22 mouse cellular contexts compared by ENCODE assay signal in genomic region chr2:125383273-125383641, GRCm38 (mm10).
"Had no signal": no experiment of that assay in that cellular context is flagged by ENCODE, and none has a peak within 500 bp of the region (broad histone marks: within the 10 kb centered on the region; RNA-seq: fewer than 3 reads in every experiment).

No protein-coding gene starts in this region.

- H3K4me1 ChIP-seq: limb, embryonic 10.5 days; limb, embryonic 13.5 days; liver, embryonic 12.5 days; liver, embryonic 15.5 days; midbrain, embryonic 12.5 days; midbrain, embryonic 15.5 days; neural tube, embryonic 12.5 days; neural tube, embryonic 15.5 days; stomach, embryonic 15.5 days had no signal

- H3K4me2 ChIP-seq: limb, embryonic 13.5 days; liver, embryonic 12.5 days; liver, embryonic 15.5 days; lung, embryonic 15.5 days; midbrain, embryonic 12.5 days; midbrain, embryonic 15.5 days; neural tube, embryonic 12.5 days; neural tube, embryonic 15.5 days; stomach, embryonic 15.5 days had no signal

- H3K36me3 ChIP-seq: limb, embryonic 10.5 days; liver, embryonic 12.5 days; liver, embryonic 15.5 days; midbrain, embryonic 15.5 days; neural tube, embryonic 15.5 days had no signal

- H3K27me3 ChIP-seq: limb, embryonic 13.5 days; liver, embryonic 12.5 days; liver, embryonic 15.5 days; lung, embryonic 15.5 days; midbrain, embryonic 12.5 days; midbrain, embryonic 15.5 days; neural tube, embryonic 12.5 days; neural tube, embryonic 15.5 days; stomach, embryonic 15.5 days had no signal

- H3K27ac ChIP-seq: limb, embryonic 10.5 days; limb, embryonic 13.5 days; liver, embryonic 12.5 days; liver, embryonic 15.5 days; lung, embryonic 15.5 days; midbrain, embryonic 12.5 days; midbrain, embryonic 15.5 days; neural tube, embryonic 12.5 days; neural tube, embryonic 15.5 days; stomach, embryonic 15.5 days had no signal

- ATAC-seq: liver, embryonic 12.5 days; midbrain, embryonic 15.5 days had no signal

- H3K9ac ChIP-seq: limb, embryonic 13.5 days; liver, embryonic 12.5 days; liver, embryonic 15.5 days; lung, embryonic 15.5 days; midbrain, embryonic 12.5 days; midbrain, embryonic 15.5 days; neural tube, embryonic 12.5 days; neural tube, embryonic 15.5 days; stomach, embryonic 15.5 days had no signal

- H3K4me3 ChIP-seq: limb, embryonic 10.5 days; limb, embryonic 13.5 days; liver, embryonic 12.5 days; liver, embryonic 15.5 days; lung, embryonic 15.5 days; midbrain, embryonic 12.5 days; midbrain, embryonic 15.5 days; neural tube, embryonic 12.5 days; neural tube, embryonic 15.5 days; stomach, embryonic 15.5 days had no signal

- DNase-seq: kidney, adult 18-20 months; kidney, adult 9 months; kidney, postnatal 14 days; kidney, postnatal 4 days; layer of hippocampus, adult 9-11 months; liver; lung, adult 18-20 months; lung, postnatal 36 days; right cerebral cortex, adult 18-20 months; right cerebral cortex, postnatal 25 days; spleen, adult 18-20 months; thymus, postnatal 25 days had no signal

- H3K9me3 ChIP-seq: limb, embryonic 10.5 days; limb, embryonic 13.5 days; liver, embryonic 12.5 days; liver, embryonic 15.5 days; lung, embryonic 15.5 days; midbrain, embryonic 12.5 days; midbrain, embryonic 15.5 days; neural tube, embryonic 12.5 days; neural tube, embryonic 15.5 days; stomach, embryonic 15.5 days had no signal
